Mouse (Mus musculus) bone marrow macrophage, adult 2 months (primary cell): ENCODE data around the gene Kcnk3. TPM values are rescaled to one million over a fixed set of nuclear protein-coding genes. Genes with fewer than 3 reads are reported as not detected.

ENCODE experiments used
- H3K27ac ChIP-seq: 2 replicates; pipeline ENCODE4 v1.5.1; 2012; ENCODE audit warnings: low read depth, low read length; ENCODE audit not compliant: insufficient read depth
- H3K4me1 ChIP-seq: 2 replicates; pipeline ENCODE4 v1.6.1; 2012; ENCODE audit warnings: low read length; ENCODE audit not compliant: control insufficient read depth, insufficient read depth
- H3K4me3 ChIP-seq: 2 replicates; pipeline ENCODE4 v1.5.1; 2012; ENCODE audit warnings: mild to moderate bottlenecking, low read length, moderate library complexity; ENCODE audit not compliant: insufficient read depth
- CTCF ChIP-seq: IDR thresholded peaks from 2 replicates; pipeline ENCODE4 v1.5.1; 2012; ENCODE audit warnings: low read depth, mild to moderate bottlenecking, low read length, moderate library complexity
- POLR2A ChIP-seq: IDR thresholded peaks from 2 replicates; pipeline ENCODE4 v1.6.1; 2012; ENCODE audit warnings: mild to moderate bottlenecking, low read depth, low read length, borderline replicate concordance
- polyA plus RNA-seq: library from polyadenylated mRNA; stranded (reverse); fragments of >200 nt; gene quantifications from 2 replicates; pipeline ENCODE4 v1.2.4, GENCODE M21; 2012; ENCODE audit not compliant: missing spikeins, insufficient read depth, insufficient read length

The Kcnk3 gene
- polyA plus RNA-seq, 1 experiment, result not detected

DNA sequence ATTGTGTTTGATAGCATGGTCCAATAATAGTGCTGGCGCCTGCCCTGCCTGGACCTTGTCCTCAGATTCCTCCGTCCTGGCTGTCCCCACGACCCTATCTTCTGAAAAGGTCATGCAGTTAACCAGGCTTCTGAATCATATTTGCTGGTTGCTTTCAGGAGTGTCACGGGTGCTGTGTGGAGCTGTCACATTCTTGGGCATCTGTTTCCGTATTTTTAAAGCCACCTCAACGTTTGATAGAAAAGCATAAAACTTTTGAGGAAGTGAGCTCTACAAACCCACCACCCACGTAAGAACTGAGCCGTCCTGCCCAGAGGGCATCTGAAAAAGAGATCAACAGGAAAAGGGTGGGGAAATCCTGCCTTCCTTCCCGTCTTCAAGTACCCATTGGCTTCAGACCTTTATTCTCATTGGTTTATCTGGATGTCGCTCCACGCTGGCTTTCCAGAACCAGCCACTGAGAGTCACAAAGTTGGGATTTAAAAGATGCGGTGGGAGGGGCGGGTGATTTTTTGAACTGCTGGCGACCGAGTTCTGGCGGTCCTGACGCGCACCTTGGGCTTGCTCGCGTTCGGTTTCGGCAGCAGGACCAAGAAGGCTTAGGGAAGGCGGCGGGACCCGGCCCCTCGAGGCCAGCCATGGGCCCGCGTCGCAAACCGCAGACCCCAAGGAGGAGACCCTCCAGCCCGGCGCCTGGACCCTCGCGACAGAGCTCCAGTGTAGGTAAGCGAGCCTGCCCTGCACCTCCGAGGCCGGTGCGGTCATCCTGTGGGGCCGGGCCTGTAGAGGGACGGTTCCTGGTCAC, 78.6 kb downstream of the Kcnk3 start, which contains the start of gene Cenpa:
Gene Cenpa (plus strand): TSS at position 387 of the 805 bp plus-strand sequence.
- no peak for TF ChIP-seq POLR2A
- TF ChIP-seq CTCF, result no peak
- H3K4me3 ChIP-seq, result peak within 1 kb of the TSS; percentile 84

DNA sequence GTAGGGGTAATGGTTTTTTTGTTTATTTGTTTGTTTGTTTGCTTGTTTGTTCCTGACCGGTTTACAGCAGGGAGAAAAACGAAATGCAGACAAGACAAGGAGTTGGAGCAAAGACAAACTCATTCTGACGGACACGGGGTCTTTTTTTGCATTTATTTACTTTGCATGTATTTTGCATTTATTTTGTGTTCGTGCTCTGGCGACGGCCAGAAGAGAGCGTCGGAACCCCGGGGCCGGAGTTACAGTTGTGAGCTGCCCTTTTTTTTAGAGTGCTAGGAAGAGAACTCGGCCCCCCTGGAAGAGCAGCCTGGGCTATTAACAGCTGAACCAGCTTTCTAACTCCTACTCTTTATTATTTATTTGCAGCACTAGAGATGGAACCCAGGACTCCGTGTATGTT, 79.2 kb downstream of the Kcnk3 start:
- peak overlapping the region; percentile 65 for H3K27ac ChIP-seq
- TF ChIP-seq POLR2A (no peak), CTCF (no peak)

More for the DNA sequence above, 78.6 kb downstream of the Kcnk3 start, which contains the start of gene Cenpa:
- peak within 1 kb of the TSS; percentile 96 for H3K27ac ChIP-seq
- H3K4me1 ChIP-seq, result peaks cover 30% of the 10 kb centered on the region

DNA sequence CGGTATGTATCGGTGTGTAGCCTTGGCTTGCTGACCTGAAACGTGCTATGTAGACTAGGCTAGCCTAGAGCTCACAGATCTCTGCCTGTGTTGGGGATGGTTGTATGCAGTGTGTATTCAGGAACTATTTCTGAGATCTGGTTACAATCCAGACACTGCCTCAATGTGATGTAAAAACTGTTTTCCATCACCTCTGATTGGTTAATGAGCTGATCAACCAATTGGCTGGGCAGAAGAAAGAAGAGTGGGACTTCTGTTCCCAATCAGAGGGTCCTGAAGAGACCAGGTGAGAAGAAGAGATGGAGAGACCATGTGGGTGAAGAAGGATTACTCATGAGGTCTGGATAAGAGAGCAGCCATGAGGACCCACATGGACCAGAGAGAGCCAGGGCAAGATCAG, 79.7 kb downstream of the Kcnk3 start:
- Histone ChIP-seq H3K4me1 (peaks cover 30% of the 10 kb centered on the region), H3K27ac (no peak overlapping the region)
- TF ChIP-seq CTCF, result no peak
- TF ChIP-seq POLR2A, result no peak

More for the DNA sequence above, 79.2 kb downstream of the Kcnk3 start:
- peaks cover 30% of the 10 kb centered on the region for H3K4me1 ChIP-seq
- peak overlapping the region; percentile 84 for H3K4me3 ChIP-seq

DNA sequence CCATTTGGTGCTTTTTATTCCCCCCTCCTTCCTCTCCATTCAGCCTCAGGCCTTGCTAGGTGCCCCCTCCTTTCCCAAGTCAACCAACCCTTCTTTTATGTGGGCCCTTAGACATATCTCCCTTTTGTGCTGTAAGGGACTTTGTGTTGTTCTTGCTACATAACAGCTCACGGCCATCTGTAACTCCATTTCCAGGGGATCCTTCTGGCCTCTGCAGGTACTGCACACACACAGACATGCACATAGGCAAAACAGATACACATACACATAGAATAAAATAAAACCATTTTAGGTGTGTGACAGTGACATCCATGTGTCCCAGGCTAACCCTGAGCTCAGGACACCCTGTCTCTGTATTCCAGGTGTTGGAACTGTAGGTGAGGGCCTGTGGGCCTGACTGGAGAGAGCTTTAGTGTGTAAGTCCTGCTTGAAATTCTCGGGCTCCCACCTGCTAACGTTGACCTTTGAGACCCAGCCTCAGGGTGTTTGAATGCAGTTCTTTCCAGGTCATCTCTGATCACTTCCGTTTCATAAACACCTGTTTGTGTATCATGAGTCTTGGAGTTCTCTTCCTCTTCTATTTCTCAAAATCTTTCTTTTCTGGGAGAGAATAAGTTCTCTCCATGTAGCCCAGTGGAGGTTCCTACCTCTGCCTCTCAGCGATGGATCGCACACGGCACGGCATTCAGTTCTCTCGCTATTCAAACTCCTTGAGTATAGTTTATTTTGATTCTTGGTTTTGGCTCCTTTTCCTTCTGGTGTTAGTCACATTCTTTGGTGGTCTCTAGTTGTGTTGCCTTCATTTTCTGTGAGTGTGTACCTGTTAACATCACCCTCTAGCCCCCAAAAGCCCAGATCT, 80.9 kb downstream of the Kcnk3 start:
- H3K4me1 ChIP-seq, result peaks cover 24% of the 10 kb centered on the region
- peak overlapping the region; percentile 84; the same call in 1 of the 2 replicates for H3K4me3 ChIP-seq
- TF ChIP-seq POLR2A (no peak), CTCF (no peak)
- H3K27ac ChIP-seq, result no peak overlapping the region

More for the DNA sequence above, 79.7 kb downstream of the Kcnk3 start:
- peak overlapping the region; percentile 84 for H3K4me3 ChIP-seq

DNA sequence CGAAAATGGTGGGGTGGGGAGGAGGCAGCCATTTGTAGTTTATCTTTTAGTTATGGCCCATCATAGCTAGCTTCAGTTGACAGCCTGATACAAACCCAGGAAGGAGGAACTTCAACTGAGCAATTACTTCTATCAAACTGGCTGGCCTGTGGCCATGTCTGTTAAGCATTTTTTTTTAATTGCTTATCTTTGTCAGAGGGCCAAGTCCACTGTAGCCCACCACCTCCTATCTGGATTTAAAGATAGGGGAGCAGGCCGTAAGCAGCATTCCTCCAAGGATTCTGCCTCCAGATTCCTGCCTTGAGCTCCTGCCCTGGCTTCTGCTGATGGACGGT, 81.5 kb downstream of the Kcnk3 start:
- TF ChIP-seq CTCF (no peak), POLR2A (no peak)
- Histone ChIP-seq H3K4me3 (no peak overlapping the region), H3K27ac (no peak overlapping the region), H3K4me1 (peaks cover 20% of the 10 kb centered on the region)

DNA sequence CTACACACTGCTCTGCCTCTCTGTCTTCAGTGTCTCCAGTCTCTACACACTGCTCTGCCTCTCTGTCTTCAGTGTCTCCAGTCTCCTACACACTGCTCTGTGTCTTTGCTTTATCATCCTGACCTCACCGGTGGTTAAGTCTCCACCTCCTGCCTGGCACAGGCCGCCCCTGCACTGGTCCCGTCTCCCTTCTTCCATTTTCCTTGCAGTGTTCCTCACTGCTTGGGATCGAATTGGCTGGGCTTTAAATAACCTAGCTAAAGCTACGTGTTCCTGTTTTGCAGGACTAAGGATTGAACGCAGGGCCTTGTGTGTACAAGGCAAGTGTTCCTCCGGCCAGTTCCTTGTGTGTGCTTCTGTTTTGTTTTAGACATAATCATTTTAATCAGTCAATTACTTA, 82.1 kb downstream of the Kcnk3 start:
- Histone ChIP-seq H3K4me1 (peaks cover 20% of the 10 kb centered on the region), H3K27ac (no peak overlapping the region), H3K4me3 (no peak overlapping the region)
- TF ChIP-seq CTCF, result no peak
- no peak for TF ChIP-seq POLR2A

DNA sequence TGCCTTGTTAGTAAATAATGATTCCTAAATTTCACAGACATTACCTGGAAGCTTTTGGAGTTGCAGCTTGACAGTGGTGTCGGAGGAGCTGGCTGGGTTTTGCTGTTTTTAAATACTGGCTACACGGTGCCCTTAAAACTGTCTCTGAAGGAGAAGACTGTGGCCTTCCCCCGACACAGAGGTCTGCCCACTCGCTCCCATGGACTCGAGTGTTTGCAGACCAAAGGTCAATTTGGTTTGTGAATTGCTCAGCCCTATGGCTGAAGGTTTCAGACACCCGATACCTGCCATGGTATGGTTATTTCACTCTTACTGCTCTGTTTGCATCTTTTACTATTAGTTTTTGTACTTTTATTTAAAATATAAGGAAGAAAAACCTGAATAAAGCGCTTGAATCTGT, 86.0 kb downstream of the Kcnk3 start:
- no peak overlapping the region for H3K27ac ChIP-seq
- H3K4me3 ChIP-seq, result no peak overlapping the region
- no peak for TF ChIP-seq POLR2A
- no peak for TF ChIP-seq CTCF
- H3K4me1 ChIP-seq, result peaks cover 19% of the 10 kb centered on the region

Other genes starting within 250 kb of the Kcnk3 start
- not detected in 2 replicates for gene Otof, start 126.2 kb upstream of the Kcnk3 start, polyA plus RNA-seq
- gene 1700001C02Rik, start 122.1 kb upstream of the Kcnk3 start, polyA plus RNA-seq, result not detected in 2 replicates
- gene Cib4, start 42.3 kb upstream of the Kcnk3 start, polyA plus RNA-seq, result not detected in 2 replicates
- 77.3 and 78.2 TPM in 2 replicates for gene Slc35f6, start 59.8 kb downstream of the Kcnk3 start, polyA plus RNA-seq
- 81.0 and 87.8 TPM in 2 replicates for gene Cenpa, start 78.6 kb downstream of the Kcnk3 start, polyA plus RNA-seq
- gene Dpysl5, start 123.4 kb downstream of the Kcnk3 start, polyA plus RNA-seq, result not detected in 2 replicates
- 22.6 and 27.8 TPM in 2 replicates for gene Mapre3, start 226.5 kb downstream of the Kcnk3 start, polyA plus RNA-seq